Mouse (Mus musculus) kidney, postnatal 10 days (tissue): ENCODE data around the gene Irgm1.
"Not testable (repeated sequence)": the region's sequence is repeated elsewhere in the genome, so short reads cannot be mapped to it uniquely, and the experiment has no call there.

Experiments
- DNase-seq: peaks from one replicate; pipeline ENCODE4 v3.0.0; 2021; ENCODE audit warnings: mixed read lengths

Irgm1 gene

DNA sequence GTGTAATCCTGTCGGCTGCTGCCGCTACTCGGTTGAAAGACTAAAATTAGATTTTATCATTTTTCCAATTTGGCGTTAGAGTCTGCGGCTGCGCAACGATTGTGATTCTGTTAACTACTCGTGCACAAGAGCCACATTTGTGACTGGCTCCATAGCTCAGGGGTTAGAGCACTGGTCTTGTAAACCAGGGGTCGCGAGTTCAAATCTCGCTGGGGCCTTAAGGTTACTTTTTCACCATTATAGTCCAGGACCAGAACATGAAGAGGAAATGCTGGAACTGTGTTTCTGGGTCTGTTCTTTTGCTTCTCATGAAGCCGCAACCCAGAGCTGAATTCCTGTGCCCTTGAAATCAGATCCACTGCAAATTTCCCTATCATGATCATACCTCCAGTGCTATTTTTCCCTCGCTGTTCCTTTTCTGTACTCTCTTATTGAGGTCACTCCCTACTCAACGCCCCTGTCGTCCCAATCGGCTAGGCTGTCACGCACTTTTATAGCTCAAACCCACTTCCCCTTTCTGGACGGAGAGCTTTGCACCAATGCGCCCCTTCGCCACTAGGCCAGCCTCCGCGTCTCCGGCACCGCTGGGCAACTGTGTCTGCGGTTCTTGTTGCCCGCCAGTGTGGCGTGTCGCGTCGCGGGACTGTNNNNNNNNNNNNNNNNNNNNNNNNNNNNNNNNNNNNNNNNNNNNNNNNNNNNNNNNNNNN is 17.9 kb downstream of the Irgm1 start:
- DNase-seq: peak; percentile 89

DNA sequence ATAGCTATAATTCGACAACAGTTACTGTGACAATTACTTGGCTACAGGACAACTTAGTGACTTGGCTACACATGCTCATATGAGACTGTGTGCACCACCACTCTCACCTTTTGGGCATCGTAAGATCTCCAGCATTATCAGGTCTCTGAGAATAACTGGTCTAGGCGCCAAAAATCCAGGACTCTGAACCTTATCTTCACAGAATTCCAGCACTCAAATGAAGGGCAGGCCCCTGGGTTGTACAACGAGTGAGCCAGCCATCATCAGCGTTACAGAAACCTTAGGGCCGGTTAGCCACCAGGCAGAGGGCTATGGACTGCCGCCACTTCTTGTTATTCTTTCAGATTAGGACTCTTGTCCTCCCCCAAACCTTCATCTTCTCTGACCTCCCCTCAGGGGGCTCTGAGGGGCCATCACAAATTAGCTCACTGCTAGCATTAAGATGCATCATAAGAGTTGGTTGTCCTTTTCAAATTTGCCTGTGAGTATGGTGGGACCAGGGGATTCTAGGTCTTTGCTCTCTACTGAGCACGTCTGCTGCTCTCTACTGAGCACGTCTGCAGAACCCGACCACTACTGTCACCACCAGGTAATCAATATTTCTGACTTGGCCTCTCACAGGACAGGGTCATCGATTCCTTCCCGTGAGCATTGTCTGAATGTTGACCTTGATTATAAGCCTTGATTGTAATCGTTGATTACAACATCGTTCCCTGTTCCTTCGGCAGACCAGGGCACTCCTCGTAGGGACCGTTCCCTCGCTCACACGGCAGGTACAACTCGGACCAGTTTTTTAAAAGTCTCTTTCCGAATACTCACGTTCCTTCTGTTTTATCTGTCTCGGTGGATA is 18.6 kb downstream of the Irgm1 start:
- no peak for DNase-seq

DNA sequence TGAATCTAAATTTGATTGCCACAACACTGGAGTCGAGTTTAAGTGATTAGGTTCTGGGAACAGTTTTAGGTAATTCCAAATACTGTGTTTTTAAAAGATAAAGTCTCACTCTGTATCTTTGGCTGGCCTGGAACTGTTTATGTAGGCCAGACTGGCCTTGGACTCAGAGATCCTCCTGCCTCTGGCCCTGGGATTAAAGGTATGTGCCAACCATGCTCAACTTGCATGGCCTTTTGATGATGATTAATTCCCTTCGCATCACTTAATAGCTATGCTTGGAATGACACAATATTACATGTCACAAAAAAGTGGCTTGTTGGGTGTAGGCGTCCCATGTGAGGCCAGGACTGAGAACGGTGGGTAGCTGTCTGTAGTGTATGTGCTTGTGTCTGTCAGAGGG is 19.3 kb downstream of the Irgm1 start:
- no peak for DNase-seq

DNA sequence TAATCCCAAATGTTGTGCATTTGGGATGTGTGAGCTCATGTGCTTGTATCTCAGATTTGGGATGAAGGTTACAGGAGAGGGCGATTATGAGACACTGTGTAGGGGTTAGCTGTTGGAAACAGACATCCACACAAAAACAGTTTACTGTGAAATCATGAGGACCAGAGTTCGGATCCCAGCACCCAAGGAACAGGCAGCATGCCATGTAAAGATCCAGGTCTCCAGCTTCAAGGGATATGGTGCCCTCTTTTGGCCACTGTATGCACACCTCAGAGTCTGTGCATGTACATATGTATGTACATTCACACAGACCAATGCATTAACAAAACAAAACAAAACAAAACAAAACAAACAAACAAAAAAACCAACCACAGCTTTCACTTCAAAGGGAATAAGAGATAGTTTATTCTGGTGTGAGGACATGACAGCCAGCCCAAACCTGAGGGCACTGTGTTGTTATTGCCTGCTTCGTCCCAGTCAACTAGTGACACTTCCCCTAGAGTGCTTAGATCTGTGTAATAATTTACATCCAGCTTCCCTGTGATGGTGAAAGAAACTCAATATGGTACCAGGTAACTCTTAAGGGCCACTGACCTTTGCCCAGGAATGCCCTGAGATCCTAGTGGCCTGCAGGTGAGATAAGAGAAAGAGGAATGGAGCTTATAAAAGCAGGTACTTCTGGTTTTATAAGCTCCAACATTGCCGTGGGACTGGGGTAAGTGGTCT is 20.1 kb downstream of the Irgm1 start:
- no peak for DNase-seq

DNA sequence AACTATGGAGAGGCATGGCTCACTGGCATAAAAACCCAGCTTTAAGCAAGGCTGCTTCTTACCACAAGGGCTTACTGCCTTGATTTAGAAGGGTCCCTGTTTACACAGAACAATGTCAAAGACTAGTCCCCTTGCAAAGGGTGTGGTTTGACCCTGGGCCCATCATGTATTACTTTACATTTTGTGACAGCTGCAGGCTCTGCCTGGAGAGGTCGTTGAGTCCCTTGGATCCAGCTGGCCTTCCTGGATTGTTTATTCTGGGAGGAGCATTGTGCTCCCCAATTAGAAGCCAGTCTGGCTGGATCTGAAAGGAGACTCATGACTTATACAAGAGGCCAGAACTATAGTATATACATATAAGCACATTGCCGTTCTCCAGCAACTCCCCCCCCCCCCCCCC is 21.2 kb downstream of the Irgm1 start:
- DNase-seq: no peak

DNA sequence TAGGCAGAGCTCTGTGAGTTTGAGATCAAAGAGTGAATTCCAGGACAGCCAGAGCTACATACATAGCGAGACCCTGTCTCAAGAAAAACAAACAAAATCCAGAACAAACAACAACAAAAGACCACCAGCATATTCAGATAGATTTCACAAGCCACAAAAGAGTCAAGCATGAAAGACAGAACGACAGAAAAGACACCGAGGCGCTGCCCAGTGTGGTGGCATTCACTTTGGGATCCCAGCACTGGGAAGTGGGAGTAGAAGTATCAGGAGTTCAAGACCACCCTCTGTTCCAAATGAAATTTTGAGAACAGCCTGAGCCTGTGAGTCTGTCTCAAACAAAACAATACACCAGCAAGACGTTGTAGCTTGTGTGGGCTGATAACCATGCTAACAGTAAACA is 24.6 kb downstream of the Irgm1 start:
- DNase-seq: no peak

DNA sequence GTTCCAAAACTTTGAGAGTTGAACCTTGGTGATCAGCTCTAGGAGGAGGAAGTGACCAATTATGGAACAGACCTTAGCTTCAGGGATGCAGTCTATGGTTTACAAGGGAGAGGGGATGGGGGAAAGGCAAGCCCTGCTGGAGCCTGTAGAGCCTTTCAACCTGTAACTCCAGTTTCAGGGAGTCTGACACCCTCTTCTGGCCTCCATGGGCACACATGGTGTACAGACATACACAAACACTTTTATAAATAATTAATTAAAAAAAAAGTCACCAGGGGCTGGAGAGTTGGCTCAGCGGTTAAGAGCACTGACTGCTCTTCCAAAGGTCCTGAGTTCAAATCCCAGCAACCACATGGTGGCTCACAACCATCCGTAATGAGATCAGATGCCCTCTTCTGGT is 25.1 kb downstream of the Irgm1 start:
- DNase-seq: not testable (repeated sequence)

DNA sequence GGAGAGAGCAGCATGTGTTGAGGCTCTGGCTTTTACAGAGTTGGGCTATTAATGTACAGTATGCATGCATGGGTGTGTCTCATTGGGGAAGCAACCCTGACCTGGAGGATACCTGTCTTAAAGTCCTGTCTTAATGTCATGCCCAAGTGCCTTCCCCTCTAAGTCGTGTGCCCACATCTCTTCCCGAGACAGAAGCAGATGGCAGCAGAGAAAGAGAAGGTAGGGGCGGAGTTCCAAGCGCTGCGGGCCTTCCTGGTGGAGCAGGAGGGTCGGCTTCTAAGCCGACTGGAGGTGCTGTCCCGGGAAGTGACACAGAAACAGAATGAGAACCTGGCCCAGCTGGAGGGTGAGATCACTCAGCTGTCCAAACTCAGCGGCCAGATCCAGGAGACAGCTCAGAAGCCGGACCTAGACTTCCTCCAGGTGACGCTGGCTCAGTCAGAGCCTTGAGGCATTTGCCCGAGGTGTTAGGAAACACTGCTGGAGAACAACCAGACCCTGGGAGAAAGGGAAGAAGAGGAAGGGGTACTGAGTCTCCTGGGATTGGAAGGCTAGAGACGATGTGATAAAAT is 26.2 kb downstream of the Irgm1 start:
- no peak for DNase-seq

DNA sequence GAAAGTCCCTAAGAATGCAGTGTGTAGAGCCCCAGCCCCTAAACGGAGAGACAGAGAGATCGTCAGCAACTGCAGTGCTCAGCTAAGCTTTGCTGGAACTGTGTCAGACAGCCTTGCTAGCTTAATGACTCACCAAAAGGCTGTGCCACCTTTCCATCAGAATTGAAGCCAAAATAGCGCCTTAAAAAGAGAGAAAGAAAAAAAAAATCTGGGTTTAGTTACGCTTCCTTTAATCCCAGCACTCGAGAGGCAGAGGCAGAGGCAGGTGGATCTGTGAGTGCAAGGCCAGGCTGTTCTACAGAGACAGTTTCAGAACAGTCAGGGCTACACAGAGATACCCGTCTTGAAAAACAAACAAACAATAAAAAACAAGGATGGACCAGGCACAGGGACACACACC is 27.2 kb downstream of the Irgm1 start:
- DNase-seq: no peak

DNA sequence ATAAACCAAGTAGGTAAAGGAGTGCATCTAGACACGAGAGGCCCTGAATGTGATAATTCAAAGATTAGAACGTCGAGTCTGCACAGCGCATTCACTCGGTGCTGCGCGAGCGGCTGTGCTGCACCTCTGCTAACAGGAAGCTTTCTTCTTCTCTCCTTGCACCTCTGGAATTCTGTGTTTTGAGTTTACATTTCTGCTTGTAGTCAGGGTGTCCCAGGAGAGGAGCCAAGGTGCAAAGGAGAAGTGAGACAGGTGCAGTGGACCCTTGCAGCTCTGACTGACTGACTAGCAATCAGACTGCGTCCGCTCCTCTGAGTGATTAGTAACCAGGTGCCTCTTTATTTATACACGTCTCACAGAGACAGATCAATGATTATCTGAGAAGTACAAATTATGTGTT is 28.3 kb downstream of the Irgm1 start:
- DNase-seq: peak; percentile 54

DNA sequence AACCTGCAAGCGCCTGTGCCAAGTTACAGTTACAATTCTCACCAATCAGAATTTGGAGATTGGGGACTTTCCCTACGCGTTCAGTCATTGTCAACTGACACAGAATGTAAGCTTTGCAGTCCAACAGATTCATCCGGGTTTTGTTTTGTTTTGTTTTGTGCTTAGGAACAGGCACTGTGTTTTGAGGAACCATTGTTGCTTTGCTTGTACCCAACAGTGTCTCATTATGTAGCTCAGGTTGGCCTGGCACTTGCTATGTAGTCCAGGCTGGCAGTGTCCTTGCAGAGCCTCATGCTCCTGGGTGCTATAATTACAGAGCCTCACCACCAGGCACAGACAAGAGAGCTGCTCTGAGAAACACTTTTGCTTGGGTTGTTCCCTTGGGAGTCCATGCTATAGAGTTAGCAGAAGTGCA is 29.1 kb downstream of the Irgm1 start:
- DNase-seq: no peak

DNA sequence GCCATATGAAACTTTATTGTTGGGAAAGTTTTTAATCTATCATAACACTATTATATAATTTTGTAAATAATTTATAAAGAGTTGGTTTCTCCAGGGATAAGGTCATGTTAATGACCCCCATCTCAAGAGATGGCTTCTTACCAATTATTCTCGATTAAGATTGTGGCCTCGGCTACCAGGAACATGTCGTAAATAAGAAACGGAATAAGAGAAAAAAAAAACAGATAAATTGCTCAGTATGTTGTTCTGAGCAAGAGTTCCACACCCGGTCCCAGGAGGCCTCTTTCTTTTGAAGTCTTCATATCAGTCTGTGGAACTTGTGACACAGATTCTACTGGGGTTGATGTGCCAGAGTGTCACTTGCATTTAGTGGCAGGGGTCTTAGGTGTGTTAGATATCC is 30.3 kb downstream of the Irgm1 start:
- DNase-seq: no peak

DNA sequence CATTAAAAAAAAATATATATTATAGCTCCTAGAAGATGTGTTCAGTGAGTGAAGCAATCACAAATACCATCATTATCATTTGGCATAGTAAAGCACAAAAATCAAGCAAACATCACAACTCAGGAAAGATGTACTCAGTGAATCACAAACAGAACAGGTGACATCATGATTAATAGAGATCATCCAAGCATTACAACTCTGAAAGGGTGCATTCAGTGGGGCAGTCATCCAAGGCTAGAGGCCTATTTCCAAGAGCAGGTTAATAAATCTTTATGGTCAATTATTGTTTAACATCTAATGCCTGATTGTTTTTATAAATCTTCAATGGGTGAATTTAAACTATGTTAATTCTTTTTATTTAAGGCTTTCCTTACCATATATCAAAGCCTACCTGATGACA is 30.7 kb downstream of the Irgm1 start:
- peak; percentile 35 for DNase-seq

DNA sequence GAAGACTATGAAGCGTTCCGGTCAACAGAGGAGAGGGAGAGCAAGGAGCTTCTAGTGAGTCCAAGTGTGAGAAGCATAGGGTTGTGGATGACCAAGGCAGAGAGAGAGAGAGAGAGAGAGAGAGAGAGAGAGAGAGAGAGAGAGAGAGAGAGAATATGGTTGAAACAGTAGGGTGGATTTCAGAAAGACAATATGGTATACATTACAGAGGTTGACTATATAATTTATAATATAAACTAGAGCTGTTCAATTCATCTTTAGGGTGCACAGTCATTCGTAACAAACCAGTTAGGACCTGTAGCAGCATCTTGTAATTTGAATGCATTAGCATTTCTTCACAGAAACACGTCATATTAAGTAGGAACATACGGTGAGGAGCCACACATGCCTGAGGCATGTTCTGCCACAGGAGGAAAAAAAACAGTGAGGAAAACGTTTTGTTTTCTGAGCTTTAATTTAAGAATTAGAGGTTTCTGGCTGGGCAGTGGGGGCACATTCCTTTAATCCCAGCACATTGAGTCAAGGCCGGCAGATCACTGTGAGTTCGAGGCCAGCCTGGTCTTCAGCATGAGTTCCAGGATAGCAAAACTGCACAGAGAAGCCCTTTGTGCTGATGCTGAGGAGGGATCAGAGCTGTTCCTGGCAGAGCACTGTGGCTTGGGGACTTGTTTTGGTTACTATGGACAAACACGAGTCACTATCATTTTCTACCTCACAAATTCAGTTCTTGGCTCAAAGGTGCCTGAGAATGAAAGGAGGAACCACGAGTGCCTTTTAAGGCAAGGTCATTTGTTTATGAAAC is 32.4 kb downstream of the Irgm1 start:
- DNase-seq: no peak

DNA sequence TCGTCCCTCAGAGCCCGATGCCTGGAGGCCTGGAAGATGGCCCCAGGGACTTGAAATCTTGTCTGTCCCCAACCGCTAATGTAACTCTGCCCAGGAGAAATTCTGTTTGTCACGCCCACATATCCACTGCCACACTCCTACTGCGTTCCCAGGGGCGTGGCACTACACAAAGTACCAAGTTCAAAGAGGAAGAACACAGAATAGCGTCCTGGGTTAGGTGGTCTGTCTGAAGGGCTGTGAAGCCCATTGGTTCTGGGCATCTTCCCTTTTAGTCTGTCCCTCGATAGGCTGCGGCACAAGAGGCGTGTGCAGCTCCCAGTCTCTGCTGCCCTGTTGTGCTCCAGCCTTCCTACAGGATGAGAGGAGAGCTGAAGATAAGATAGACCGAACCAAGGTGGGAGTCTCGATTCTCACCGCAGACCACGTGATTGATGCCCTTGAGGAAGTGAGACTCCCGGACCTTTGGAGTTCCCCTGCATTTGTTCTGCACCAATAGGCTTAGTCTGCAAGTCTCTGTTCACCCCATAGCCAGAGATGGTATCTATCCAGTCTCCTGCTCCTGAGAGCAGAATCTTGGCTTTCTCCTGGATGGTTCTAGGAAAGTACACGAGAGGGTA is 33.2 kb downstream of the Irgm1 start:
- peak; percentile 50 for DNase-seq

DNA sequence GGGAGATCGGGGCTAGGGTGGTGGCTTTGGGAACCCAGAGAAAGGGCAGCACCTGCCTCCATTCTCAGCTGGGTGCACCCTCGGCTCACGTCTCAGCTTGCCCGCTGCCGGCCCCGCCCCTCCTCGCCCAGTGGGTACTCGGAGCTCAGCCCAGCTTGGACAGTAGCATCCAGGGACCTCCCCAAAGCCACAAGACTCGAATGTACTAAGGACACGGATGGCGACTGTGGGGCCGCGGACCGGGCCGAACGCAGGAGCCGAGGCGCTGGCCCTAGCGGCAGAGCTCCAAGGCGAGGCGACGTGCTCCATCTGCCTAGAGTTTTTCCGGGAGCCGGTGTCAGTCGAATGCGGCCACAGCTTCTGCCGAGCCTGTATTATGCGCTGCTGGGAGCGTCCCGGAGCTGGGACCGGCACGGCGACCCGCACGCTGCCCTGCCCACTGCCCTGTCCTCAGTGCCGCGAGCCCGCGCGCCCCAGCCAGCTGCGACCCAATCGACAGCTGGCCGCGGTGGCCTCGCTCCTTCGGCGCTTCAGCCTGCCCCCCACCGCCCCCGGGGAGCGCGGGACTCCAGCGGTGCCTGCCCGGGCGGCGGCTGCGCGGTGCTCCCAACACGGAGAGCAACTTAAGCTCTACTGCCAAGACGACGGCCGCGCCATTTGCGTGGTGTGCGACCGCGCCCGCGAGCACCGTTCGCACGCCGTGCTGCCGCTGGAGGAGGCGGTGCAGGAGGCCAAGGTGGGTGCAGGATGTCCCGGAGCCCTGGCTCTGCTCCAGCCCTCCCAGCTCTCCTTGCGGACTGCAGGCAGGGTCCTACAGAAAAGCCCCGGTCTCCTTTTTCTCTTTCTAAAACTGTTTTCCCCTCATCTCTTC is 33.9 kb downstream of the Irgm1 start:
- DNase-seq: peak; percentile 81

DNA sequence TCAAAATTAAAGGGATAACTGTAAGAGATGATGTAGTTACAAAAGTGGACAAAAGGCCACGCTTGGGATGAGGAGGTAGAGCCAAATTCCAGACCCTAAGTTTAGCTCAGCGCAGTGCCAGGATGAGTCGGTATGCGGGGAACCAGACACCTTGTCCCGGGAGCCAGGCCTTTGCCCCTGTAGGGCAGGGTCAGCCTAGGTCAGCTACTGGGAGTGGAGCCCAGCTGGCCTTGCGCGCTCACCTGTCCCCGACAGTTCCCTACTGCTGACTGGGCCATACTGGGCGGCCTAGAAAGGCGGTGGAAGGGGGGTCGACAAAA is 34.5 kb downstream of the Irgm1 start:
- DNase-seq: no peak

DNA sequence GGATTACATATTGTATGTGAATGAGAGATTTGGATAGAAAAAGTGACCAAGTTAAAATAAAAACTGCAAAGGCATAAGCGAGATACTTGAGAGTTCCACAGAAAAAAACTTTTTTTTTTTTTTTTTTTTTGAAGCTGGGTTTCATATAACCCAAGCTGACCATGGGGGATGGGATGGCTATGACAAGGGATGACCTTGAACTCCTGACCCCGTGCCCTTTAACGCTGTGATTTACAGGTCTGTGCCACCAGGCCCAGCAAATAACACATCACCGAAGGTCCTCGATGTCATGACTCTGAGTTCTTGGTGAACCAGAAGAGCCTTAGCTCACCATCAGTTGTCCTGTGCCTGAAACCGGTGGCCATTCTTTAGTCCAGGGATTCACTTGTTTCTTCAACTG is 35.6 kb downstream of the Irgm1 start:
- DNase-seq: no peak

DNA sequence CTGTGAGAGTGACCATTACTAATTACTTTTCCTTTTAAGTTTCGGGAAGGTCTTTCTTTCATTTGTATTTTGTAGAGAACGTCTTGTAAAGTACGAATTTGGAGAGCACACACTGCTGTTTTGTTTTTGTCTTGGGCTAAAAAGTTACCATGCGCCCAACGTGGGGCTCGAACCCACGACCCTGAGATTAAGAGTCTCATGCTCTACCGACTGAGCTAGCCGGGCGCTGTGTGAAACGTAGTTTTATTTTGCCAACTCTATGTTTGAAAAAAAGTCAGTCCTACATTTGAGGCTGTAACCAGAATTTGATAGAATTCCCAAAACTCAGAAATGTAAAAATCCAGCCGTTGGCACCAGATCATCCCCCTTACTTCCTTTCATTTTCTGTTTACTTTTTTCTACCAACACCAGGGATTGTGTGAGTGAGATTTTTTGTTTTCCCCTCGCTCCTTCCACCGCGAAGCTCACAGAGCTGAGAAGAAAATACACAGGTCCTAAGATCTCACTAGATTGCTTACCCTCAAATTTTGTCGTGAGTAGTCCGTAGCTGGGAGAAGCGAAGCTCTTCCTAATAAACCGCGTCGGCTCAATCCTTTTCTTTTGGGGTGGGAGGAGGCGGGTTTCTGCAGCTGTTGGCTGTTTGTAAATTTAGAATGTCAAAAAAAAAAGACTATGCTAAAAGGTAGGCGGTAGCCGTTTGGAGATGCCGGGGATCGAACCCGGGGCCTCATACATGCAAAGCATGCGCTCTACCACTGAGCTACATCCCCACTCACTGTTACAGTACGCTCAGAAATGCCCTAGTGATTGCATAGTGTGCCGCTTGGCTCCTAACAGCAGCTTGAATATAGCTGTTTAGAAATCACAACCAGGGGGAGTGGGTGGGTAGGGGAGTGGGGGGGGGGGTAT is 37.5 kb downstream of the Irgm1 start:
- DNase-seq: peak; percentile 94

DNA sequence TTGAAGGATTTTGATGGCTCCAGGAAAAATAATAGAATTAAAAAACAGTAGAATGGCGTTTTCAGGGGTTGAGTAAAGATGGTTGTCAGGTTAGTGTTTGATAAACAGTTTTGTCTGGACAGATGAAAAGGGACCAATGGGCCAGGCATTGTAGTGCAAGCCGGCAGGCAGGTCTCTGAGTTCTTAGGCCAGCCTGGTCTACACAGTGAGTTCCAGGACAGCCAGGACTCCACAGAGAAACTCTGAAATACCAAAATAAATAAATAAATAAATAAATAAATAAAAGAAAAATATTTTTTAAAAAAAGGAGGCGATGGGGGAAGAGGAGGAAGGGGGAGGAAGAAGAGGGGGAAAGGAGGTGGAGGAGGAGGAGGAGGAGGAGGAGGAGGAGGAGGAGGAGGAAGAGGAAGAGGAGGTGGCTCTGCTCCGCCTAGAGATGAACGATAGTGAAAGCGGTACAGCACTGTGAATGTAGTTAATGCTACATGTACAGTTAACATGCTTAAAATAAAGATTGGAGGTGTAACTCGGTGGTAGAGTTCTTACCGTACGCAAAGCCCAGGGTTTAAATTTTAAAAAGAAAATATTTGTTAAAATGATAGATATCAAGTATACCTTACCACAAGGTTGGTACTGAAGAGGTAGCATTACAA is 38.3 kb downstream of the Irgm1 start:
- DNase-seq: no peak
